11 mouse cellular contexts compared by ENCODE assay signal in genomic region chr9:121974141-121974986, GRCm38 (mm10). TPM values are rescaled to one million over a fixed set of nuclear protein-coding genes. Genes with fewer than 3 reads are reported as not detected.
DNase-seq lines count a peak whose midpoint lies in the region; ATAC-seq and TF ChIP-seq lines count a peak whose summit lies in the region.
"Had no signal": no experiment of that assay in that cellular context is flagged by ENCODE, and none has a peak within 500 bp of the region (broad histone marks: within the 10 kb centered on the region; RNA-seq: fewer than 3 reads in every experiment).

No protein-coding gene starts in this region.

- no peaks in the 10 kb centered on the region for H3K9me3 ChIP-seq in forebrain, postnatal 0 days (ENCODE audit: low read length)
- no peaks in the 10 kb centered on the region for H3K9me3 ChIP-seq in forebrain, embryonic 12.5 days
- no peaks in the 10 kb centered on the region for H3K9me3 ChIP-seq in midbrain, embryonic 11.5 days (ENCODE audit: control insufficient read depth, low read length)
- no peaks in the 10 kb centered on the region for H3K9me3 ChIP-seq in midbrain, embryonic 14.5 days (ENCODE audit: control insufficient read depth, low read length)
- H3K9me3 ChIP-seq: heart, embryonic 15.5 days had no signal

- no peak overlapping the region for H3K9ac ChIP-seq in forebrain, postnatal 0 days
- no peak overlapping the region for H3K9ac ChIP-seq in forebrain, embryonic 12.5 days
- H3K9ac ChIP-seq in midbrain, embryonic 11.5 days (ENCODE audit: low read length): no peak overlapping the region
- no peak overlapping the region for H3K9ac ChIP-seq in midbrain, embryonic 14.5 days (replicated peaks; ENCODE audit: low read length)
- H3K9ac ChIP-seq: heart, embryonic 15.5 days had no signal

- peak; percentile 72 for ATAC-seq in forebrain, postnatal 0 days
- ATAC-seq in forebrain, embryonic 12.5 days (ENCODE audit: low FRiP score): no peak
- ATAC-seq in midbrain, embryonic 11.5 days (ENCODE audit: low FRiP score): no peak
- ATAC-seq in midbrain, embryonic 14.5 days (ENCODE audit: low FRiP score, low TSS enrichment): no peak

- TF ChIP-seq CTCF in forebrain, postnatal 0 days (IDR thresholded peaks at IDR 0.05; ENCODE audit: low read depth): no peak

- WGBS in forebrain, postnatal 0 days: 50% methylated on average over 12 of the region's 12 CpGs
- 85% methylated on average over 12 of the region's 12 CpGs for WGBS in forebrain, embryonic 12.5 days
- 89% methylated on average over 12 of the region's 12 CpGs for WGBS in midbrain, embryonic 11.5 days
- 85% methylated on average over 12 of the region's 12 CpGs for WGBS in midbrain, embryonic 14.5 days

- H3K27ac ChIP-seq in forebrain, postnatal 0 days (ENCODE audit: low read depth, low read length): peak overlapping the region; percentile 54
- H3K27ac ChIP-seq in forebrain, embryonic 12.5 days: no peak overlapping the region
- H3K27ac ChIP-seq in midbrain, embryonic 11.5 days (ENCODE audit: low read depth, low read length): no peak overlapping the region
- no peak overlapping the region for H3K27ac ChIP-seq in midbrain, embryonic 14.5 days (replicated peaks; ENCODE audit: low read depth, low read length)
- H3K27ac ChIP-seq: heart, embryonic 15.5 days had no signal

- no peak overlapping the region for H3K4me2 ChIP-seq in forebrain, postnatal 0 days (ENCODE audit: low read depth)
- no peak overlapping the region for H3K4me2 ChIP-seq in forebrain, embryonic 12.5 days
- H3K4me2 ChIP-seq in midbrain, embryonic 11.5 days: no peak overlapping the region
- no peak overlapping the region for H3K4me2 ChIP-seq in midbrain, embryonic 14.5 days (ENCODE audit: low read length)
- H3K4me2 ChIP-seq: heart, embryonic 15.5 days had no signal

- H3K27me3 ChIP-seq in forebrain, postnatal 0 days (ENCODE audit: insufficient read depth, low read length): no peaks in the 10 kb centered on the region
- no peaks in the 10 kb centered on the region; the same call in 1 of the 2 replicates for H3K27me3 ChIP-seq in forebrain, embryonic 12.5 days
- H3K27me3 ChIP-seq in midbrain, embryonic 11.5 days (ENCODE audit: control insufficient read depth, insufficient read depth, low read length): no peaks in the 10 kb centered on the region
- no peaks in the 10 kb centered on the region for H3K27me3 ChIP-seq in midbrain, embryonic 14.5 days (ENCODE audit: control insufficient read depth, insufficient read depth, low read length)
- H3K27me3 ChIP-seq: heart, embryonic 15.5 days had no signal

- H3K4me1 ChIP-seq in forebrain, postnatal 0 days (ENCODE audit: insufficient read depth): 0 out of 2 replicates have a peak, but pooled peaks cover 4% of the 10 kb centered on the region
- no peaks in the 10 kb centered on the region for H3K4me1 ChIP-seq in forebrain, embryonic 12.5 days
- no peaks in the 10 kb centered on the region for H3K4me1 ChIP-seq in midbrain, embryonic 11.5 days (ENCODE audit: control insufficient read depth, insufficient read depth, low read length)
- H3K4me1 ChIP-seq in midbrain, embryonic 14.5 days (ENCODE audit: control insufficient read depth, insufficient read depth, low read length): no peaks in the 10 kb centered on the region
- H3K4me1 ChIP-seq: heart, embryonic 15.5 days had no signal

- DNase-seq in forebrain, postnatal 0 days: peak; percentile 72
- DNase-seq in midbrain, embryonic 11.5 days (ENCODE audit: low spot score, missing footprints): peak; percentile 47
- DNase-seq in midbrain, embryonic 14.5 days: no peak
- peak; percentile 17 to 62 for DNase-seq in gastrocnemius, adult 8-10 months (ENCODE audit: low spot score in 2 of 2)
- peak; percentile 42 for DNase-seq in lung, postnatal 36 days
- DNase-seq in spleen, postnatal 4 days (ENCODE audit: low spot score in 2 of 2): no peak
- DNase-seq in thymus, postnatal 4 days: no peak
- DNase-seq: right cerebral cortex, postnatal 4 days had no signal

- no peaks in the 10 kb centered on the region; the same call in 1 of the 2 replicates for H3K36me3 ChIP-seq in forebrain, postnatal 0 days (ENCODE audit: insufficient read depth)
- H3K36me3 ChIP-seq in forebrain, embryonic 12.5 days (replicated peaks): no peaks in the 10 kb centered on the region
- H3K36me3 ChIP-seq in midbrain, embryonic 11.5 days (ENCODE audit: control insufficient read depth, insufficient read depth, low read length): no peaks in the 10 kb centered on the region
- H3K36me3 ChIP-seq in midbrain, embryonic 14.5 days (ENCODE audit: control insufficient read depth, insufficient read depth, low read length): no peaks in the 10 kb centered on the region
- H3K36me3 ChIP-seq: heart, embryonic 15.5 days had no signal

- H3K4me3 ChIP-seq in forebrain, postnatal 0 days (ENCODE audit: low read depth, low read length): no peak overlapping the region
- no peak overlapping the region for H3K4me3 ChIP-seq in forebrain, embryonic 12.5 days (replicated peaks)
- no peak overlapping the region for H3K4me3 ChIP-seq in midbrain, embryonic 11.5 days (ENCODE audit: low read depth, low read length)
- no peak overlapping the region for H3K4me3 ChIP-seq in midbrain, embryonic 14.5 days (replicated peaks; ENCODE audit: low read depth, low read length)
- H3K4me3 ChIP-seq: heart, embryonic 15.5 days had no signal

RNA-seq across cellular contexts. Expression of gene Pomgnt2, which starts 22.5 kb away (rescaled TPM):
- total RNA-seq in forebrain, postnatal 0 days (2014; rRNA removed): 64.6 and 85.7 TPM in 2 replicates
- 28.3 and 35.6 TPM in 2 replicates for polyA plus RNA-seq in forebrain, postnatal 0 days (2015; fragmentation: Nextera tagmentation; extraction: Ambion mirVana)
- polyA plus RNA-seq in forebrain, embryonic 12.5 days (2016; fragmentation: Nextera tagmentation; extraction: Ambion mirVana): 14.0 and 15.2 TPM in 2 replicates
- 8.9 and 9.7 TPM in 2 replicates for polyA plus RNA-seq in midbrain, embryonic 11.5 days (2014; fragmentation: Nextera tagmentation; extraction: Ambion mirVana)
- polyA plus RNA-seq in midbrain, embryonic 14.5 days (2014; fragmentation: Nextera tagmentation; extraction: Ambion mirVana): 22.4 and 23.0 TPM in 2 replicates
- 10 to 100 TPM; 14.1 to 17.8 (median 16.4) TPM for total RNA-seq in gastrocnemius, adult 8-10 months (2022)

RNA-seq across cellular contexts. Expression of gene Fam198a, which starts 23.6 kb away (rescaled TPM):
- 2.5 and 5.7 TPM in 2 replicates for total RNA-seq in forebrain, postnatal 0 days (2014; rRNA removed)
- 1.3 and 1.6 TPM in 2 replicates for polyA plus RNA-seq in forebrain, postnatal 0 days (2015; fragmentation: Nextera tagmentation; extraction: Ambion mirVana)
- 1.2 and 1.3 TPM in 2 replicates for polyA plus RNA-seq in forebrain, embryonic 12.5 days (2016; fragmentation: Nextera tagmentation; extraction: Ambion mirVana)
- 0.23 and 0.52 TPM in 2 replicates for polyA plus RNA-seq in midbrain, embryonic 11.5 days (2014; fragmentation: Nextera tagmentation; extraction: Ambion mirVana)
- 0.80 and 0.81 TPM in 2 replicates for polyA plus RNA-seq in midbrain, embryonic 14.5 days (2014; fragmentation: Nextera tagmentation; extraction: Ambion mirVana)
- under 1 TPM; 0.31 to 0.94 (median 0.60) TPM for total RNA-seq in gastrocnemius, adult 8-10 months (2022)

RNA-seq across cellular contexts. Expression of gene Cyp8b1, which starts 58.3 kb away (rescaled TPM):
- not detected in 2 replicates for total RNA-seq in forebrain, postnatal 0 days (2014; rRNA removed)
- not detected in 2 replicates for polyA plus RNA-seq in forebrain, postnatal 0 days (2015; fragmentation: Nextera tagmentation; extraction: Ambion mirVana)
- not detected in 2 replicates for polyA plus RNA-seq in forebrain, embryonic 12.5 days (2016; fragmentation: Nextera tagmentation; extraction: Ambion mirVana)
- polyA plus RNA-seq in midbrain, embryonic 11.5 days (2014; fragmentation: Nextera tagmentation; extraction: Ambion mirVana): not detected in 2 replicates
- polyA plus RNA-seq in midbrain, embryonic 14.5 days (2014; fragmentation: Nextera tagmentation; extraction: Ambion mirVana): not detected in 2 replicates
- not detected for total RNA-seq in gastrocnemius, adult 8-10 months (2022)
- polyA plus RNA-seq: embryonic facial prominence, embryonic 11.5 days; heart, embryonic 15.5 days had no signal

Comparison
In these comparisons a context has a peak if more than half of its experiments do, and no peak if none do; other contexts are left out.
1. DNase-seq: peak in forebrain, postnatal 0 days (single experiment), midbrain, embryonic 11.5 days (single experiment), gastrocnemius, adult 8-10 months (2 of 2) and lung, postnatal 36 days (single experiment); none in midbrain, embryonic 14.5 days (single experiment), spleen, postnatal 4 days (0 of 2) and thymus, postnatal 4 days (single experiment).